Mouse (Mus musculus) bone marrow macrophage, adult 2 months (primary cell): Measurements from ENCODE around the gene Gm20431. TPM values are rescaled to one million over a fixed set of nuclear protein-coding genes. Genes with fewer than 3 reads are reported as not detected.

Experiments
- H3K27ac ChIP-seq: 2 replicates; pipeline ENCODE4 v1.5.1; 2012; ENCODE audit warnings: low read depth, low read length; ENCODE audit not compliant: insufficient read depth
- H3K4me1 ChIP-seq: 2 replicates; pipeline ENCODE4 v1.6.1; 2012; ENCODE audit warnings: low read length; ENCODE audit not compliant: control insufficient read depth, insufficient read depth
- H3K4me3 ChIP-seq: 2 replicates; pipeline ENCODE4 v1.5.1; 2012; ENCODE audit warnings: mild to moderate bottlenecking, low read length, moderate library complexity; ENCODE audit not compliant: insufficient read depth
- CTCF ChIP-seq: IDR thresholded peaks from 2 replicates; pipeline ENCODE4 v1.5.1; 2012; ENCODE audit warnings: low read depth, mild to moderate bottlenecking, low read length, moderate library complexity
- POLR2A ChIP-seq: IDR thresholded peaks from 2 replicates; pipeline ENCODE4 v1.6.1; 2012; ENCODE audit warnings: mild to moderate bottlenecking, low read depth, low read length, borderline replicate concordance
- polyA plus RNA-seq: library from polyadenylated mRNA; stranded (reverse); fragments of >200 nt; gene quantifications from 2 replicates; pipeline ENCODE4 v1.2.4, GENCODE M21; 2012; ENCODE audit not compliant: missing spikeins, insufficient read depth, insufficient read length

The Gm20431 gene
- polyA plus RNA-seq, 1 experiment = 13.5 TPM

GRCm38 (mm10) chr2:167697902-167698301 lies 36.6 kb upstream of the Gm20431 start:
- H3K4me3 ChIP-seq = peak overlapping the region; percentile 43
- peaks cover 42% of the 10 kb centered on the region for H3K4me1 ChIP-seq
- no peak for TF ChIP-seq POLR2A
- TF ChIP-seq CTCF = no peak
- H3K27ac ChIP-seq = peak overlapping the region; percentile 88

GRCm38 (mm10) chr2:167696143-167696542 lies 34.8 kb upstream of the Gm20431 start:
- H3K4me1 ChIP-seq = peaks cover 30% of the 10 kb centered on the region
- no peak for TF ChIP-seq CTCF
- no peak for TF ChIP-seq POLR2A
- H3K27ac ChIP-seq = no peak overlapping the region
- no peak overlapping the region for H3K4me3 ChIP-seq

GRCm38 (mm10) chr2:167695491-167695890 lies 34.2 kb upstream of the Gm20431 start:
- Histone ChIP-seq H3K27ac (no peak overlapping the region), H3K4me3 (no peak overlapping the region), H3K4me1 (peaks cover 23% of the 10 kb centered on the region)
- no peak for TF ChIP-seq POLR2A
- no peak for TF ChIP-seq CTCF

DNA sequence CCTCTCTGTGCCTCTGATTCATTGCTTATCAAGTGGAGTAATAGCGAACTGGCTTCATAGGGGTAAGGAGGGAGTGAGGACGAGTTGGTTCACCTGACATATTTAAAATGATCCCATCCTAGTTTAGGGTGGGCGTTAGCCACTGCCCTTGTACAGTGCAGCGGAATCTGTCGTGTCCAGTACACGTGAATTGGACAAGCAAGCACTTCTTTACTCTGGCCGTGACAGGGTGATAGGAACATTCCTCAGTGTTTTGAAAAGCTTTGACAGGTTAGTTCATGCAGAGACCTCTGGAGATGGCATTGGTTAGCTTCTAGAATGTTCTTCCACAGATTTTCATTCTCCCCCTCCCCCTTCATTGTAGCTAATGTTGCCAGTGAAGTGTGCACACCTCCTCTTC lies 33.7 kb upstream of the Gm20431 start:
- TF ChIP-seq CTCF (no peak), POLR2A (no peak)

GRCm38 (mm10) chr2:167694244-167694643 lies 32.9 kb upstream of the Gm20431 start:
- TF ChIP-seq CTCF (no peak), POLR2A (no peak)
- H3K27ac ChIP-seq = no peak overlapping the region

More for the DNA sequence above, 33.7 kb upstream of the Gm20431 start:
- peaks cover 18% of the 10 kb centered on the region for H3K4me1 ChIP-seq
- no peak overlapping the region for H3K4me3 ChIP-seq
- H3K27ac ChIP-seq = no peak overlapping the region

GRCm38 (mm10) chr2:167693540-167693939 lies 32.2 kb upstream of the Gm20431 start:
- TF ChIP-seq POLR2A (no peak), CTCF (no peak)
- no peak overlapping the region for H3K27ac ChIP-seq
- no peak overlapping the region for H3K4me3 ChIP-seq
- peaks cover 10% of the 10 kb centered on the region; the same call in 1 of the 2 replicates for H3K4me1 ChIP-seq

More at GRCm38 (mm10) chr2:167694244-167694643, 32.9 kb upstream of the Gm20431 start:
- Histone ChIP-seq H3K4me3 (no peak overlapping the region), H3K4me1 (peaks cover 15% of the 10 kb centered on the region; the same call in 1 of the 2 replicates)

DNA sequence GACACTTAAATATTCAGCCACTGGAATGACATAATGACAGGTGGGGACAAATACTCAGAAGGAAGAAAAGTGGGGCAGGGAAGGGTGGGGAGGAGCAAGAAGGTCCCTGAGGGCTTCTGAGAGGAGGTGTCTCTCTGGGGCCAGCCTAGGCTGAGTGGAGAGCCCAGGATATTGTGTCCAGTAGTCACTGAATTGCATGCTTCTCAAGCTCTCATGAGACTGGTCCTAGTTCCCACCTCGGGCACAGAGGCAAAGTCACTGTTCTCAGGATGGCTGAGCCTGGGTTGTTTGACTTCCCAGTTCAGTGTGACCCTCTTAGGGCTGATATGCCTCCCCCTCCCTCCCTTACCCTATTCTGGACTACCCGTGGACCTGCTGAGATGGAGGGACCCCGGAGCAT lies 31.5 kb upstream of the Gm20431 start:
- Histone ChIP-seq H3K4me1 (peaks cover 12% of the 10 kb centered on the region; the same call in 1 of the 2 replicates), H3K27ac (no peak overlapping the region), H3K4me3 (0 out of 2 replicates have a peak overlapping the region, but pooled peaks have one; percentile 96)
- no peak for TF ChIP-seq POLR2A
- TF ChIP-seq CTCF = no peak

DNA sequence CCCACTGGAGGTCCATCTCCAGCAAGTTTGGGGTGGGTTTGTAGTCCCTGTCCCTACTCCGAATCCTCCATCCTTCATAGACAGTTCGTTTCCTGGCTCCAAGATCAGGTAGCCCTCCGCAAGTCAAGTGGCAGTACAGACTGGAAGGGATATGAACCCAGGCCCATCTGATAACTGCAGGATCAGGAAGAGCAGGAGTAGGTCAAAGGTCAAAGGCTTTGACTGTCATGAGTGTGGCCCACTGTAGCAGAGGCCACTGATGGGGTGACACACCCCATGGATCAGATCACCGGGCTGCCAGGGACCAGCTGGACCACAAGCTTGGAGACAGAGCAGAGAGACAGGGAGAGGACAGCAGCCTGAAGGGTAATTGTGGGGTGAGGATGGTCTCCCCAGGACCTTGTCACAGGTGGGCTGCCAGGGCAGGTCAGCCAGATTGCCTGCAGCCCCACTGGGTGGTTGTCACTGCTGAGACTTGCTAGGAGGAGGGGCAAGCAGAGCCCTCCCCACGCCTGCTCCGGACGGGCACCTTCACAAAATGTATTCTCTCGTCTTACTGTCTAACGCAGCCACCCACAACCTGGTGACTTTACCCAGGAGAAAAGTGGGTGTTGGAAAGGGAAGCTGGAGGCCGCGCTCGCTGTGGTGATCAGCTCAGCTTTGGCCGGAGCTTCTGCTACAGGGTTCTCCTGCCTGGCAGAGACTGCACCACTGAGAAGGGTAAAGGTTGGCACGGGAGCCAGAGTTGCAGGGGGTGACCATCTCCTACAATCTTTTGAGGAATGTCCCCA lies 30.8 kb upstream of the Gm20431 start:
- Histone ChIP-seq H3K4me1 (peaks cover 15% of the 10 kb centered on the region), H3K27ac (peak overlapping the region; percentile 95), H3K4me3 (peak overlapping the region; percentile 96)
- TF ChIP-seq CTCF (no peak), POLR2A (no peak)

- no peak for TF ChIP-seq POLR2A
- no peak for TF ChIP-seq CTCF
- H3K4me3 ChIP-seq = peak overlapping the region; percentile 96
- H3K4me1 ChIP-seq = peaks cover 20% of the 10 kb centered on the region
- H3K27ac ChIP-seq = peak overlapping the region; percentile 95
Measured at GRCm38 (mm10) chr2:167691410-167691809, 30.1 kb upstream of the Gm20431 start.

DNA sequence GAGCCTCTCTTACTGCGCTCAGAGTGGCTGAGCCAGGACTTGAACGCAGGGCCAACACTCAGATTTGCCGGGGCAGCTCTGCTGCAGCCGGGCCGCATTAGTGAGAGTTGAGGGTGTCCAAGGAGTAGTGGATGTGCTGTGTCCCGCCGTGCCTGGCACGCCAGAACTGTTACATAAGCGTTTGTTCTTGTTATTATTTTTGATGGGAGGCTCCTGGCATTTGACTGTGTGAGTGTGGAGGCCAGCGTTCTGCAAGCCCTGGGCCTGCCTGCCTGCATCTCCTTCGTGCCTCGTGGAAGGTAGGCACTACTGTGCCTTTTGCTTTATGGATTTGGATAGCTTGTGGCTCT lies 29.6 kb upstream of the Gm20431 start:
- TF ChIP-seq POLR2A (no peak), CTCF (no peak)
- Histone ChIP-seq H3K4me1 (peaks cover 23% of the 10 kb centered on the region), H3K27ac (peak overlapping the region; percentile 95), H3K4me3 (peak overlapping the region; percentile 96)

DNA sequence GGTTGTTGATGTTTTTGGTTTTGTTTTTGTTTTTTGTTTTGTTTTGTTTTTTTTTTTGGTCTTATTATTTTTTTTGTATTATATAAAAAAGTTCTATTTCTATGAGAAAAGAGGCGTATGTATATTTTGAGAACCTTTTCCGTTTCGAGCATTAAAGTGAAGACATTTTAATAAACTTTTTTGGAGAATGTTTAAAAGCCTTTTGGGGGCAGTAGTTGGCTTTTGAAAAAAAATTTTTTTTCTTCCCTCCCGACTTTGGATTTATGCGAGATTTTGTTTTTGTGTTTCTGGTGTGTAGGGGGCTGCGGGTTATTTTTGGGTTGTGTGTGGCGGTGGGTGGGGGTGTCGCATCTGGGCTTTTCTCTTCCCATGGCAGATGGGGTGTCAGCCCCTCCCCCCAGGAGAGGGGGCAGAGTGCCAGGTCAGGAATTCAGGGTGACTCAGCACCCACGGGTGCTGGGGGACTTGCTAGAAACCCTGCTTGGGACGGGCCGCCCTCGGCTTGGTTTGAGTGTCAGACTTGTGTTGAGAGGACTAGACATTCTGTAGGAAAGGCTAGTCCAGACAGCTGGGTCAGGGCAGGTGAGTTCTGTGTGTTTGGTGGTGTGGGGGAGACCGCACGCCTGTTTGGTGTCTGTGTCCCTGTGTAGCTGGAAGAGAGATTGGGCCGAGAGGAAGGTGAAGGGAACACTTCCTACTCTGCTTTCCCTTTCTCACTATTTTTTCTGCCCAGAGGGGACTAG lies 29.1 kb upstream of the Gm20431 start:
- TF ChIP-seq CTCF = no peak
- TF ChIP-seq POLR2A = no peak
- H3K4me3 ChIP-seq = peak overlapping the region; percentile 96
- H3K27ac ChIP-seq = peak overlapping the region; percentile 95
- H3K4me1 ChIP-seq = peaks cover 23% of the 10 kb centered on the region
